Mouse (Mus musculus): ENCODE measurements around the gene Ralgapa1.

Gene Ralgapa1

GRCm38 (mm10) chr12:55820661-55821314 lies at the start of gene Ralgapa1:
Gene Ralgapa1, minus strand, starts transcription at chr12:55821167.
- DNase-seq (ENCODE audit: low spot score in 2 of 2), result peak; percentile 74 to 89

- no peak for DNase-seq (ENCODE audit: low spot score in 2 of 2)
Observed at GRCm38 (mm10) chr12:55869622-55870322, 48.8 kb upstream of the Ralgapa1 start.

- DNase-seq (ENCODE audit: low spot score in 2 of 2), result no peak
Observed at GRCm38 (mm10) chr12:55867738-55868137, 46.8 kb upstream of the Ralgapa1 start.

- DNase-seq (ENCODE audit: low spot score in 2 of 2), result no peak
Observed at GRCm38 (mm10) chr12:55860631-55861030, 39.7 kb upstream of the Ralgapa1 start.

- no peak for DNase-seq (ENCODE audit: low spot score in 2 of 2)
Observed at GRCm38 (mm10) chr12:55859409-55860349, 38.7 kb upstream of the Ralgapa1 start.

- no peak for DNase-seq (ENCODE audit: low spot score in 2 of 2)
Observed at GRCm38 (mm10) chr12:55850650-55851049, 29.7 kb upstream of the Ralgapa1 start.

GRCm38 (mm10) chr12:55847851-55848250 lies 26.9 kb upstream of the Ralgapa1 start:
- DNase-seq (ENCODE audit: low spot score in 2 of 2), result no peak

- peak in 1 of 2 experiments; percentile 10 for DNase-seq (ENCODE audit: low spot score in 2 of 2)
Observed at GRCm38 (mm10) chr12:55846741-55847140, 25.8 kb upstream of the Ralgapa1 start.

- DNase-seq (ENCODE audit: low spot score in 2 of 2), result no peak
Observed at GRCm38 (mm10) chr12:55837495-55837894, 16.5 kb upstream of the Ralgapa1 start.

- DNase-seq (ENCODE audit: low spot score in 2 of 2), result peak; percentile 89 to 95
Observed at GRCm38 (mm10) chr12:55836199-55836951, 15.4 kb upstream of the Ralgapa1 start, which contains the start of gene Brms1l. Gene Brms1l, plus strand, starts transcription at chr12:55836324.

GRCm38 (mm10) chr12:55835857-55836198 lies 14.9 kb upstream of the Ralgapa1 start:
- DNase-seq (ENCODE audit: low spot score in 2 of 2), result no peak

- DNase-seq (ENCODE audit: low spot score in 2 of 2), result no peak
Observed at GRCm38 (mm10) chr12:55834891-55835290, 13.9 kb upstream of the Ralgapa1 start.

GRCm38 (mm10) chr12:55833906-55834625 lies 13.1 kb upstream of the Ralgapa1 start:
- no peak for DNase-seq (ENCODE audit: low spot score in 2 of 2)

GRCm38 (mm10) chr12:55832961-55833360 lies 12.0 kb upstream of the Ralgapa1 start:
- DNase-seq (ENCODE audit: low spot score in 2 of 2), result no peak

- peak; percentile 39 to 61 for DNase-seq (ENCODE audit: low spot score in 2 of 2)
Observed at GRCm38 (mm10) chr12:55831101-55831500, 10.1 kb upstream of the Ralgapa1 start.

GRCm38 (mm10) chr12:55825537-55825936 lies 4.6 kb upstream of the Ralgapa1 start:
- DNase-seq (ENCODE audit: low spot score in 2 of 2), result no peak

- DNase-seq (ENCODE audit: low spot score in 2 of 2), result no peak
Observed at GRCm38 (mm10) chr12:55824027-55824426, 3.1 kb upstream of the Ralgapa1 start.

GRCm38 (mm10) chr12:55820119-55820660 lies 777 bp downstream of the Ralgapa1 start:
- no peak for DNase-seq (ENCODE audit: low spot score in 2 of 2)

GRCm38 (mm10) chr12:55816488-55816887 lies 4.5 kb downstream of the Ralgapa1 start:
- DNase-seq (ENCODE audit: low spot score in 2 of 2), result no peak

GRCm38 (mm10) chr12:55805035-55805434 lies 15.9 kb downstream of the Ralgapa1 start:
- DNase-seq (ENCODE audit: low spot score in 2 of 2), result no peak

All from cerebellum, postnatal 4 days (tissue).